Mouse (Mus musculus): Measurements from ENCODE around the gene Elane. TPM values are rescaled to one million over a fixed set of nuclear protein-coding genes. Genes with fewer than 3 reads are reported as not detected.
A peak's percentile ranks its signal among the peaks of the same experiment; 100 is the strongest.
"Not testable (repeated sequence)": the region's sequence is repeated elsewhere in the genome, so short reads cannot be mapped to it uniquely, and the experiment has no call there.

Elane gene
- polyA plus RNA-seq, 1 experiment from 2014 or later: 1.1 TPM

DNA sequence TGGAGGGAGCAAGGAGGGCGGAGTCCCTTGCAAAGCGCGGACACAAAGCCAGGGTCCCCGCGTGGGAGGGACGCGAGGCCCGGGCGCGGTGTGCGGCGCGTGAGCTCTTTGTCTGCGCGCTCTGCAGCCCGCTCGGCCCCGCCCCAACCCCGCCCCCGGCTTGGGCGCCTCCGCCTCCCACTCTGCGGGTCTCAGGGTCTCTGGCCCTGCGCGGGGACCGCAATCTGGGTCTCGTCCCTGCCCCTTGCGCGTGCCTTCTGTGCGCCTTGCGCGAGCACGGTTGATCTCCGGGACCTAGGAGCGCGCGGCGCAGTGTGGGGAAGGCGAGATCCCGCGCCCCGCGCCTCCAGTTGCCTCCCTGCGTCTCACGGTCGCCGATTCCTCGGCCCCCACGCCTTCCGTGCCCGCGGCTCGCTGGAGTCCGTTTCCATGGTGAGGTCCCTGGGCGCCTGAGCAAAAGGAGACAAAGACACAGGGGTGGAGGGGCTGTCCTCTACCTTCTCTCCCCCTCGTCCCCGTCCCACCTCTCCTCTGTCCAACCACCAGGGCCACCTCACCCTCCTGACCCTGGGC lies 11.7 kb upstream of the Elane start, which contains the start of the genes Prtn3 and Plppr3:
Gene Prtn3 (plus strand): TSS at position 187 of the 573 bp plus-strand sequence.
Gene Plppr3 (minus strand): TSS at position 345 of the 573 bp plus-strand sequence.
- WGBS: under 1% methylated on average over 55 of the region's 57 CpGs

DNA sequence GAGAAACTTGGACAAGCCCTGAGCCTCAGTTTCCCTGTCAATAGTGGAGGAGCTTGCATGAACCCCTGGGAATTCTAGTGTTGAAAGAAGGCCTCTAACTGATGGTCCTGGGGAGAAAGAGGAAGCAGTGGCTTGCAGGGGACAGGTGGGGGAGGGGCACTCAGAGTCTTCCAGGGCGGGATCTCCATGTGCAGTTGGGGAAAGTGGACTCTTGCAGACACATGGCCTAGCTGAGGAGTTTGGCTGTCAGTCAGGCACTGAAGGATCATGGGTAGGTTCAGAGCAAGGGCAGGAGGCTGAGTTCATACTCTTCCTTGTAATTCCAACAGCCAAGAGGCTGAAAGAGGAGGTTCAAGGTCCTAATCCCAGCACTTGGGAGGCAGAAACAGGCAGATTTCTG lies 8.9 kb upstream of the Elane start:
- Histone ChIP-seq H3K9ac (ENCODE audit: low read length) (no peak overlapping the region), H3K4me1 (ENCODE audit: control insufficient read depth, insufficient read depth, low read length) (peaks cover 10% of the 10 kb centered on the region), H3K4me3 (ENCODE audit: low read length) (no peak overlapping the region), H3K4me2 (ENCODE audit: low read depth, low read length) (no peak overlapping the region), H3K9me3 (replicated peaks; ENCODE audit: control insufficient read depth, low read length) (no peaks in the 10 kb centered on the region), H3K36me3 (ENCODE audit: control insufficient read depth, insufficient read depth) (no peaks in the 10 kb centered on the region), H3K27me3 (ENCODE audit: control insufficient read depth, insufficient read depth, low read length) (no peaks in the 10 kb centered on the region; the same call in 1 of the 2 replicates), H3K27ac (ENCODE audit: low read length) (no peak overlapping the region)
- WGBS: 18% methylated on average over 1 of the region's 1 CpGs
- no peak for ATAC-seq (replicated peaks; ENCODE audit: extremely low read depth, insufficient read depth, low FRiP score)

More for the DNA sequence above, 11.7 kb upstream of the Elane start, which contains the start of the genes Prtn3 and Plppr3:
- H3K27ac ChIP-seq (ENCODE audit: low read length): no peak within 1 kb of the TSS
- H3K27me3 ChIP-seq (ENCODE audit: control insufficient read depth, insufficient read depth, low read length): no peaks in the 10 kb centered on the region
- ATAC-seq (replicated peaks; ENCODE audit: extremely low read depth, insufficient read depth, low FRiP score): peak; percentile 64
- H3K4me3 ChIP-seq (ENCODE audit: low read length): peak within 1 kb of the TSS; percentile 65
- H3K9ac ChIP-seq (ENCODE audit: low read length): peak within 1 kb of the TSS; percentile 72
- H3K4me2 ChIP-seq (ENCODE audit: low read depth, low read length): peak within 1 kb of the TSS; percentile 99
- no peaks in the 10 kb centered on the region for H3K36me3 ChIP-seq (ENCODE audit: control insufficient read depth, insufficient read depth)
- no peaks in the 10 kb centered on the region for H3K9me3 ChIP-seq (replicated peaks; ENCODE audit: control insufficient read depth, low read length)
- peaks cover 3% of the 10 kb centered on the region; the same call in 1 of the 2 replicates for H3K4me1 ChIP-seq (ENCODE audit: control insufficient read depth, insufficient read depth, low read length)

DNA sequence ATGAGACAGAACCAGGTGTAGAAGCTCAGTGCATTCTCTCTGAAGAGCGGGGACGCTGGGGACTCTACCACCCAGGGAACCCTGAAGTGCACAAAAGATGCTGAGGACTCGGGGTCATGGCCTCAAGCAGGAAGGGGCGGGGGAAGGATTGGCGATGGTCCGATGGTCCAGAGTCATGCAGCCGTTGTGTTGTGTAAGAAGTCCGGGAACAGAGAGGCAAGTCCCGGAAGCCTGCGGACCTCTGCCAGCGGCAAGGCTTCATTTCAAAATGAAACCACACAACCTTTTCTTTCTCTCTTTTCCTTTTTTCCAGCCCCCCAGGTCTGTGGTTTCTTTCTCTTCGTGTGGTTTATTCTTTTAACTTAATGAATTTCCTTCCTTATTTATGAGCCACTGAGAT lies 8.3 kb upstream of the Elane start:
- ATAC-seq (replicated peaks; ENCODE audit: extremely low read depth, insufficient read depth, low FRiP score): no peak
- H3K4me3 ChIP-seq (ENCODE audit: low read length): no peak overlapping the region
- no peak overlapping the region for H3K27ac ChIP-seq (ENCODE audit: low read length)
- H3K9ac ChIP-seq (ENCODE audit: low read length): no peak overlapping the region
- peak overlapping the region; percentile 24; the same call in 1 of the 2 replicates for H3K4me2 ChIP-seq (ENCODE audit: low read depth, low read length)
- no peaks in the 10 kb centered on the region for H3K36me3 ChIP-seq (ENCODE audit: control insufficient read depth, insufficient read depth)
- H3K9me3 ChIP-seq (replicated peaks; ENCODE audit: control insufficient read depth, low read length): no peaks in the 10 kb centered on the region
- WGBS: 49% methylated on average over 12 of the region's 12 CpGs
- peaks cover 15% of the 10 kb centered on the region for H3K4me1 ChIP-seq (ENCODE audit: control insufficient read depth, insufficient read depth, low read length)
- H3K27me3 ChIP-seq (ENCODE audit: control insufficient read depth, insufficient read depth, low read length): peaks cover 1% of the 10 kb centered on the region; the same call in 1 of the 2 replicates

DNA sequence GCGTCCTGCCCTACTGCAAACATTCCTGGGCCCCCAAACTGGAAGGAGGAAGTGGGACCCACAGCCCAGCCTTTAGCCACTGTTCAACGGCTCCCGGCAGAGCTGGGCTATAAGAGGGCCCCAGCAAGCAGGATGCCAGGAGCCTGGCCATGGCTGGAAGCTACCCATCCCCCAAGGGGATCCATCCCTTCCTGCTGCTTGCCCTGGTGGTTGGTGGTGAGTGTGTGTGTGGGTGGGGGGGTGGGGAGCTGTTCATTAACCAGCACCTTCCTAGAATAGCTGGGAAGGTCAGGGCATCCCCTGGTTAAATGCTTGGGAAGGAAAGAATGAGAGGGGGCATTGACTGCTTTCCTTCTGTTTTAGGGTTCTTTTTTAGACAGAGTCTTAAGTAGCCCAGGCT lies 6.5 kb upstream of the Elane start:
- ATAC-seq (replicated peaks; ENCODE audit: extremely low read depth, insufficient read depth, low FRiP score): no peak
- H3K9ac ChIP-seq (ENCODE audit: low read length): no peak overlapping the region
- H3K27me3 ChIP-seq (ENCODE audit: control insufficient read depth, insufficient read depth, low read length): peaks cover 5% of the 10 kb centered on the region; the same call in 1 of the 2 replicates
- H3K4me1 ChIP-seq (ENCODE audit: control insufficient read depth, insufficient read depth, low read length): peaks cover 18% of the 10 kb centered on the region
- 31% methylated on average over 3 of the region's 3 CpGs for WGBS
- no peaks in the 10 kb centered on the region for H3K36me3 ChIP-seq (ENCODE audit: control insufficient read depth, insufficient read depth)
- H3K4me2 ChIP-seq (ENCODE audit: low read depth, low read length): no peak overlapping the region
- H3K27ac ChIP-seq (ENCODE audit: low read length): no peak overlapping the region
- H3K9me3 ChIP-seq (replicated peaks; ENCODE audit: control insufficient read depth, low read length): no peaks in the 10 kb centered on the region
- H3K4me3 ChIP-seq (ENCODE audit: low read length): no peak overlapping the region

DNA sequence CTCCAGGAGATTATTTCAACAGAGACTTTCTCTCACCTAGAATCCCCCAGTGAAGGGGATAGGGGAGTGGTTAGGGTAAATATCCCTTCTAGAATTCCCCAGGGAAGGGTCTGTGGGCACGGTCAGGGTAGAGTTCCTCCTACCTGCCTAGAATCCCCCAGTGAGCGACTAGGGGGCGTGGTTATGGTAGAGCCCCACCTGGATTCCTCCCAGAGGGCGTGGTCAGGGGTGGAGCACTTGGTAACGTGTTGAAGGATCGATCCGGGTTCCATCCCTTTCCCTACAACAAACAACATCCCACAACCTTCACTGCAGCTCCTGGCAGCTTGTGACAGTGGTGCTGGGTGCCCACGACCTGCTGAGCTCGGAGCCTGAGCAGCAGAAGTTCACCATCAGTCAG lies 5.3 kb upstream of the Elane start:
- no peak overlapping the region for H3K27ac ChIP-seq (ENCODE audit: low read length)
- no peaks in the 10 kb centered on the region for H3K36me3 ChIP-seq (ENCODE audit: control insufficient read depth, insufficient read depth)
- peaks cover 19% of the 10 kb centered on the region for H3K4me1 ChIP-seq (ENCODE audit: control insufficient read depth, insufficient read depth, low read length)
- WGBS: 20% methylated on average over 9 of the region's 9 CpGs
- no peak overlapping the region for H3K4me3 ChIP-seq (ENCODE audit: low read length)
- no peak overlapping the region for H3K9ac ChIP-seq (ENCODE audit: low read length)
- ATAC-seq (replicated peaks; ENCODE audit: extremely low read depth, insufficient read depth, low FRiP score): no peak
- H3K4me2 ChIP-seq (ENCODE audit: low read depth, low read length): no peak overlapping the region
- peaks cover 5% of the 10 kb centered on the region; the same call in 1 of the 2 replicates for H3K27me3 ChIP-seq (ENCODE audit: control insufficient read depth, insufficient read depth, low read length)
- H3K9me3 ChIP-seq (replicated peaks; ENCODE audit: control insufficient read depth, low read length): no peaks in the 10 kb centered on the region

DNA sequence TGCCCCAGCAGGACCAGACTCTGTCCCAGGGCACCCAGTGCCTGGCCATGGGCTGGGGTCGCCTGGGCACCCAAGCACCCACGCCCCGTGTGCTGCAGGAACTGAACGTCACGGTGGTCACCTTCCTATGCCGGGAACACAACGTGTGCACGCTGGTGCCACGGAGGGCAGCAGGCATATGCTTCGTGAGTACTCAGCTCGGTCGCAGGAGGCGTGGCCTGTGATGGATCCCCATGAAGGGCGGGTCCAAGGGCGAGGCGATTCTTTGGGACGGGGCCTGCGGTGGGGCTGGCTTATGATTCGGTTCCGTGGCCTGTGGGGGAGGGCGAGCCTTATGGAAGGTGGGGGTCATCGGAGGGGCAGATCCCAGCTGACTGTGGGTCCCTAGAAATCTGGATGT lies 4.1 kb upstream of the Elane start:
- H3K27ac ChIP-seq (ENCODE audit: low read length): no peak overlapping the region
- H3K9me3 ChIP-seq (replicated peaks; ENCODE audit: control insufficient read depth, low read length): no peaks in the 10 kb centered on the region
- ATAC-seq (replicated peaks; ENCODE audit: extremely low read depth, insufficient read depth, low FRiP score): 0 out of 2 replicates have a peak, but pooled peaks have one; percentile 20
- H3K4me2 ChIP-seq (ENCODE audit: low read depth, low read length): peak overlapping the region; percentile 56
- WGBS: 11% methylated on average over 22 of the region's 22 CpGs
- peak overlapping the region; percentile 36; the same call in 1 of the 2 replicates for H3K9ac ChIP-seq (ENCODE audit: low read length)
- H3K27me3 ChIP-seq (ENCODE audit: control insufficient read depth, insufficient read depth, low read length): peaks cover 5% of the 10 kb centered on the region; the same call in 1 of the 2 replicates
- no peaks in the 10 kb centered on the region for H3K36me3 ChIP-seq (ENCODE audit: control insufficient read depth, insufficient read depth)
- peaks cover 19% of the 10 kb centered on the region for H3K4me1 ChIP-seq (ENCODE audit: control insufficient read depth, insufficient read depth, low read length)
- H3K4me3 ChIP-seq (ENCODE audit: low read length): peak overlapping the region; percentile 25

DNA sequence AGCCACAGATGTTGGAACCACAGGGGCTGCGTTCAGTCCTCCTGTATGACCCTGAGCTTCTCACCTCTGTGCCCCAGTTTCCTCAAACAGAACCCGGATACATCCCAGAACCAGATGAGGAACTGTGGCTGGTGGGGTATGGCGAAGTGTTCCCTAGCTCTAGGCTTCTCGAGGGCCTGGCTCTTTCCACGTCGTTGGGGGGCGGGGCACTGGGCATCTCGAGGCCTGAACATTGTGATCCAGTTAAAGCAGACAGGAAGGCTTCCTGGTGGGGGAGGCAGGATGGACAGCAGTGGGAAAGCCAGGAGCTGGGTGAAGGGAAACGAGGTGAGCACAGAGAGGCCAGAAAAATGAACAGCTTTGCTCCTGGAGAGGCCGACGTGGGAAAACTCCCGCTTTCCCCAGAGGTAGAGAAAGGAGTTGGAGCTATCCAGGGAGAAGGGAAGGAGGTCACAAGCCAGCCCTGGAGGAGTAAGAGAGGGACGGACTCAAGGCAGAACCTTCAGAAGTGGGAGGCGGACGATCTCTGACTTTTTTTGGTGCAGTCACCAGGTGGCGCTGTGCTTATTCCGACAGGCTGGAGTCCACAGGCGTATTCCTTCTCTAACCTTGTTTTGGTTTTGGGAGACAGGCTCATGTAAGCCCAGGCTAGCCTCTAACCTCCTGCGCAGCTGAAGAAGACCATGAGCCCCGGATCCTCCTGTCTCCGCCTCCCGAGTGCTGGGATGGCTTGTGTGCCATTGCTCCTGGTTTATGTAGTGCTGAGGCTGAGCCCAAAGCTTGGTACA lies 2.6 kb upstream of the Elane start:
- Histone ChIP-seq H3K4me3 (ENCODE audit: low read length) (no peak overlapping the region), H3K36me3 (ENCODE audit: control insufficient read depth, insufficient read depth) (no peaks in the 10 kb centered on the region), H3K9ac (ENCODE audit: low read length) (peak overlapping the region; percentile 41; the same call in 1 of the 2 replicates), H3K9me3 (replicated peaks; ENCODE audit: control insufficient read depth, low read length) (no peaks in the 10 kb centered on the region), H3K27me3 (ENCODE audit: control insufficient read depth, insufficient read depth, low read length) (peaks cover 5% of the 10 kb centered on the region; the same call in 1 of the 2 replicates), H3K27ac (ENCODE audit: low read length) (no peak overlapping the region), H3K4me1 (ENCODE audit: control insufficient read depth, insufficient read depth, low read length) (peaks cover 19% of the 10 kb centered on the region), H3K4me2 (ENCODE audit: low read depth, low read length) (0 out of 2 replicates have a peak overlapping the region, but pooled peaks have one; percentile 22)
- ATAC-seq (replicated peaks; ENCODE audit: extremely low read depth, insufficient read depth, low FRiP score): no peak; the same call in 1 of the 2 replicates
- WGBS: 16% methylated on average over 22 of the region's 22 CpGs

DNA sequence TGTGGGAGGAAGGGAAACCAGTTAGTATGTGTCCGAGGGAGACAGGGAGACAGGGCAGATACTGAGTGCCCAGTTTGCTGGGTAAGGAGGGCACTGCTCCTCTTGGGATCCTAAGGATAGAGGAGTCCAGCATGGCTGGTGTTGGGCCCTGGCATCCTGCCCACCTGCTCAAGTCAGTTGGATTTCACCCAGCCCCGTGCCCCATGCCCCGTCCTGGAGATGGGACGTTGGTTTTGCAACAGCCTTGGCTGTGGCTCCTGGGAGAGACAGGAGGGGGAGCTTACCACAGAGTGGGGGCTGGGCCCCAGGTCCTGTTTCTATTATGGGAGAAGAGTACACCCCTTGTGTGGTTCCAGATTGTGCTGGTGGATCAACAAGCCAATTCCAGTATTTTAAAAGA lies 1.6 kb upstream of the Elane start:
- ATAC-seq (replicated peaks; ENCODE audit: extremely low read depth, insufficient read depth, low FRiP score): 0 out of 2 replicates have a peak, but pooled peaks have one; percentile 6
- no peak overlapping the region for H3K9ac ChIP-seq (ENCODE audit: low read length)
- no peak overlapping the region for H3K4me3 ChIP-seq (ENCODE audit: low read length)

DNA sequence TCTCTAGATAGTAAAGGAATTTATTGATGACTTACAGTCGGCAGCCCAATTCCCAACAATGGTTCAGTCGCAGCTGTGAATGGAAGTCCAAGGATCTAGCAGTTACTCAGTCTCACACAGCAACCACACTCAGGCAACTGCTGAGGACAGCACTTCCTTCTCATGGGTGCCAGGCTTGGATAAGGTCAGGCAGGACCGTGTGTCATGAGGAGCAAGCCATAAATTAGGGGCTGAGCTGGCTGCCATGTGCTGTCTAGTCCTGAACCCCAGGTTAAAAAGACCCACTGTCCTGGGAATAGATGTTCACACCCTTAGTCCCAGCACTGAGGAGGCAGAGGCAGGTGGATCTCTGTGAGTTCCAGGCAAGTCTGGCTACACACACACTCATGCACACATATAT lies 1.1 kb upstream of the Elane start:
- 65% methylated on average over 2 of the region's 3 CpGs for WGBS
- not testable (repeated sequence) for ATAC-seq (replicated peaks; ENCODE audit: extremely low read depth, insufficient read depth, low FRiP score); H3K4me3 ChIP-seq (ENCODE audit: low read length); H3K9me3 ChIP-seq (replicated peaks; ENCODE audit: control insufficient read depth, low read length); H3K27ac ChIP-seq (ENCODE audit: low read length); H3K36me3 ChIP-seq (ENCODE audit: control insufficient read depth, insufficient read depth); H3K4me2 ChIP-seq (ENCODE audit: low read depth, low read length); H3K9ac ChIP-seq (ENCODE audit: low read length); H3K27me3 ChIP-seq (ENCODE audit: control insufficient read depth, insufficient read depth, low read length)
- peaks cover 19% of the 10 kb centered on the region for H3K4me1 ChIP-seq (ENCODE audit: control insufficient read depth, insufficient read depth, low read length)

More for the DNA sequence above, 1.6 kb upstream of the Elane start:
- Histone ChIP-seq H3K27me3 (ENCODE audit: control insufficient read depth, insufficient read depth, low read length) (peaks cover 5% of the 10 kb centered on the region; the same call in 1 of the 2 replicates), H3K4me2 (ENCODE audit: low read depth, low read length) (no peak overlapping the region), H3K9me3 (replicated peaks; ENCODE audit: control insufficient read depth, low read length) (no peaks in the 10 kb centered on the region), H3K27ac (ENCODE audit: low read length) (0 out of 2 replicates have a peak overlapping the region, but pooled peaks have one; percentile 0), H3K4me1 (ENCODE audit: control insufficient read depth, insufficient read depth, low read length) (peaks cover 19% of the 10 kb centered on the region), H3K36me3 (ENCODE audit: control insufficient read depth, insufficient read depth) (no peaks in the 10 kb centered on the region)
- WGBS: 22% methylated on average over 4 of the region's 4 CpGs

Measured in heart, embryonic 16.5 days (tissue).